Comparison of ENCODE assay signal across 8 mouse cellular contexts in the genomic region with DNA sequence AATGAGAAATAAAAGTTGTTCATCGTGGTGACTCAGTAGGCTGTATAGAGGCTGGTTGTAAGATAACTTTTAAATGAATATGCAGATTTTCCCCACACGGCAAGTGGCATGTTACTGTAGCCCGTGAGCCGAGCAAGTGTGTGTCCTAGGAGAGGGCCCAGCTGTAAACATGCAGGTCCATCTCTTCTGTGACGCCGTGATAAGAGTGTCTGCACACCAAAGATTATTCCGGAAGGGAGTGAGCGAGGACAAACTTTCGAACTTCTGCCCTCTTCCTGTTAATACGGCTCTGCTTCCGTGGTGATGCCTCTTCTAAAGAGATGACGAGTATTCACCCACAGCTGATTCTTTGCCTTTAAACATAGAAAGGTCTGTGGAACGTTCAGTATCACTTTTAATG. TPM values are rescaled to one million over a fixed set of nuclear protein-coding genes. Genes with fewer than 3 reads are reported as not detected.
DNase-seq lines count a peak whose midpoint lies in the region; ATAC-seq and TF ChIP-seq lines count a peak whose summit lies in the region.

No protein-coding gene starts in this region.

- H3K27me3 ChIP-seq in heart, embryonic 10.5 days (ENCODE audit: insufficient read depth, poor library complexity, severe bottlenecking), result no peaks in the 10 kb centered on the region
- H3K27me3 ChIP-seq in intestine, postnatal 0 days (replicated peaks; ENCODE audit: control insufficient read depth, insufficient read depth, low read length), result no peaks in the 10 kb centered on the region
- H3K27me3 ChIP-seq in neural tube, embryonic 12.5 days (replicated peaks), result no peaks in the 10 kb centered on the region

- TF ChIP-seq CTCF in intestine, postnatal 0 days (IDR thresholded peaks at IDR 0.05; ENCODE audit: low read depth), result no peak

- peak overlapping the region; percentile 94 for H3K4me3 ChIP-seq in heart, embryonic 10.5 days
- peak overlapping the region; percentile 79 for H3K4me3 ChIP-seq in intestine, postnatal 0 days (ENCODE audit: low read depth, low read length)
- no peak overlapping the region for H3K4me3 ChIP-seq in neural tube, embryonic 12.5 days

- intact Hi-C loops in heart, postnatal 25 days (cut with DNase I), result no loop called here

- 69% methylated on average over 13 of the region's 13 CpGs for WGBS in heart, embryonic 10.5 days
- 52% methylated on average over 13 of the region's 13 CpGs for WGBS in intestine, postnatal 0 days
- WGBS in neural tube, embryonic 12.5 days, result 88% methylated on average over 13 of the region's 13 CpGs

- no peak for ATAC-seq in intestine, postnatal 0 days
- ATAC-seq in neural tube, embryonic 12.5 days (ENCODE audit: low FRiP score, low read depth), result no peak

- peaks cover 9% of the 10 kb centered on the region; the same call in 1 of the 2 replicates for H3K4me1 ChIP-seq in heart, embryonic 10.5 days
- no peaks in the 10 kb centered on the region for H3K4me1 ChIP-seq in intestine, postnatal 0 days (replicated peaks; ENCODE audit: control insufficient read depth, insufficient read depth, low read length)
- H3K4me1 ChIP-seq in neural tube, embryonic 12.5 days, result peaks cover 9% of the 10 kb centered on the region; the same call in 1 of the 2 replicates

- no peaks in the 10 kb centered on the region for H3K36me3 ChIP-seq in heart, embryonic 10.5 days
- no peaks in the 10 kb centered on the region for H3K36me3 ChIP-seq in intestine, postnatal 0 days (ENCODE audit: control insufficient read depth, insufficient read depth)
- no peaks in the 10 kb centered on the region for H3K36me3 ChIP-seq in neural tube, embryonic 12.5 days

- H3K4me2 ChIP-seq in intestine, postnatal 0 days (replicated peaks; ENCODE audit: low read depth), result peak overlapping the region; percentile 76
- H3K4me2 ChIP-seq in neural tube, embryonic 12.5 days (replicated peaks), result peak overlapping the region; percentile 71; the same call in 1 of the 2 replicates

- peak; percentile 94 for DNase-seq in heart, embryonic 10.5 days (ENCODE audit: low spot score)
- DNase-seq in heart, postnatal 25 days (ENCODE audit: low spot score), result no peak
- DNase-seq in c-Kit-positive CD71-negative TER-119-negative erythroid progenitor cells, embryonic 14.5 days (ENCODE audit: low read depth), result peak; percentile 63
- DNase-seq in kidney, adult 8-10 months, result no peak
- DNase-seq in thymus, postnatal 14 days, result no peak
- no peak for DNase-seq in urinary bladder, adult 2 months (ENCODE audit: low spot score)

- no peaks in the 10 kb centered on the region for H3K9me3 ChIP-seq in heart, embryonic 10.5 days
- no peaks in the 10 kb centered on the region for H3K9me3 ChIP-seq in intestine, postnatal 0 days (ENCODE audit: control insufficient read depth)
- no peaks in the 10 kb centered on the region for H3K9me3 ChIP-seq in neural tube, embryonic 12.5 days

- no peak overlapping the region for H3K27ac ChIP-seq in heart, embryonic 10.5 days
- no peak overlapping the region for H3K27ac ChIP-seq in intestine, postnatal 0 days (ENCODE audit: low read depth, low read length)
- no peak overlapping the region for H3K27ac ChIP-seq in neural tube, embryonic 12.5 days

- no peak overlapping the region for H3K9ac ChIP-seq in intestine, postnatal 0 days (ENCODE audit: low read depth, low read length)
- H3K9ac ChIP-seq in neural tube, embryonic 12.5 days, result no peak overlapping the region

RNA-seq across cellular contexts. Expression of gene Eif2ak1, which starts 1.4 kb away (rescaled TPM):
- polyA plus RNA-seq in heart, embryonic 10.5 days (2016; fragmentation: Nextera tagmentation; extraction: Ambion mirVana), result 38.0 and 41.0 TPM in 2 replicates
- 10 to 100 TPM; 18.2 TPM for total RNA-seq in heart, postnatal 25 days (2021)
- 24.1 and 25.2 TPM in 2 replicates for polyA plus RNA-seq in intestine, postnatal 0 days (2015; fragmentation: Nextera tagmentation; extraction: Ambion mirVana)
- polyA plus RNA-seq in neural tube, embryonic 12.5 days (2016; fragmentation: Nextera tagmentation; extraction: Ambion mirVana), result 47.9 and 53.0 TPM in 2 replicates
- polyA plus RNA-seq in urinary bladder, adult 2 months (2012; rRNA removed), result 15.2 and 18.9 TPM in 2 replicates

Comparison
In these comparisons a context has a peak if more than half of its experiments do, and no peak if none do; other contexts are left out.
1. DNase-seq: peak in heart, embryonic 10.5 days (single experiment) and c-Kit-positive CD71-negative TER-119-negative erythroid progenitor cells, embryonic 14.5 days (single experiment); none in heart, postnatal 25 days (single experiment), kidney, adult 8-10 months (0 of 2), thymus, postnatal 14 days (single experiment) and urinary bladder, adult 2 months (single experiment).